Mouse (Mus musculus) megakaryocyte progenitor cell, adult 5-6 weeks (primary cell): ENCODE measurements at regions not wholly inside any gene's neighbourhood (a gene's known extent, or its start where the extent isn't known, plus 50 kb on each side); places are given as distances from the start of the nearest gene placed in this dataset.

Experiments used
- ATAC-seq: replicated peaks from 2 replicates; pipeline ENCODE4 v1.8.0; 2016; ENCODE audit warnings: mild to moderate bottlenecking, moderate TSS enrichment, inconsistent platforms; ENCODE audit not compliant: poor library complexity

DNA sequence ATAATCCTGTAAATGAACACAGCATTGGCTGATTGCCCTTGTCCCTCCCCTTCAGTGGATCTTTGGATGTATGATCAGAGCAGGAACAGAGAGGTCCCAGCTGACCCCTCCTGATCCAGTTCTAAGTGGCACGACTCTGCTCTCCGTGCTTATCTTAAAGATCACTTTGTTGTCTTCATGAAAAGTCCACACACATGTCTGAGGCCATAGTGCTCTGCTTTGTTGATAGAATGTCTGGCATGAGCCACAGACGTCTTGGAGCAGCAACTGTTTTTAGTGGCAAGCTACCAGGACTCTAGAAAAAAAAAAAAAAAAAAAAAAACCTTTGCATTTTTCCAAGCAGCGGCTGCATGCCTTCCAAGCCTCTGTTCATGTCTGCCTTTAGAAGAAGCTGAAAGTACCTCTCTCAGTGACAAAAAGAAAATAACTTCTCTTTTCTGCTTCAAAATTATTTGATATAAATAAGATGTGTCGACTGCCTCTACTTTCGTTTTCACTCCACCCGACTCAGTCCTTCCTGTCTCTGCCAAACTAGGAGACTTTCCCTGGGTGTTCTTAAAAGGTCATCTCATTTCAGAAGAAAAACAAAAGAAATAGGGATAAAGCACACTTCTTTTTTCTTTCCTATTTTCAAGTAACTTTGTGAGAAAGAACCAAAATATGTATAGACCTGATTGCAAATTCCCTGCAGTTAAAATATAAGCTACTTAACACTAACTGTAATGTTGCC, 63.9 kb upstream of the Mbnl1 start:
- ATAC-seq = peak; percentile 26

- ATAC-seq = no peak
Observed at GRCm38 (mm10) chr3:60409283-60409633, 63.4 kb upstream of the Mbnl1 start.

GRCm38 (mm10) chr3:60411746-60412145, 60.9 kb upstream of the Mbnl1 start:
- ATAC-seq = peak; percentile 18; the same call in 1 of the 2 replicates

DNA sequence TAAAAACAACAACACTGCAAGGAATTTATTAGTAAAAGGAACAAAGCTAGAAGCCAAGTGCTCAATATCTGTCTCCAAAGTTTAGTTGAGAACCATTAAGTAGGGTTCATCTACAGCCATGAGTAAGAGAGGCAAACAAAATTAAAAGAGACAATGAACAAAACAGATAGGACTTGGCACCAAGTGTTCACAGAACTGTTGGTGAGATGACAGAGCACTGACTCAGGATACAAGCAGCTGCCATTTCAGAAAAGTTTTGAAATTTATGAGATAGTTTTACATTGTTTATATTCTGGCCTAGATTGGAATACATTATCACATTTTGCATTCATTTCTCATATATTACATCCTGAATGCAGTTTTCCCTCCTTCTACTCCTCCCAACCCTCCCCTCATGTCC, 60.4 kb upstream of the Mbnl1 start:
- ATAC-seq = no peak

DNA sequence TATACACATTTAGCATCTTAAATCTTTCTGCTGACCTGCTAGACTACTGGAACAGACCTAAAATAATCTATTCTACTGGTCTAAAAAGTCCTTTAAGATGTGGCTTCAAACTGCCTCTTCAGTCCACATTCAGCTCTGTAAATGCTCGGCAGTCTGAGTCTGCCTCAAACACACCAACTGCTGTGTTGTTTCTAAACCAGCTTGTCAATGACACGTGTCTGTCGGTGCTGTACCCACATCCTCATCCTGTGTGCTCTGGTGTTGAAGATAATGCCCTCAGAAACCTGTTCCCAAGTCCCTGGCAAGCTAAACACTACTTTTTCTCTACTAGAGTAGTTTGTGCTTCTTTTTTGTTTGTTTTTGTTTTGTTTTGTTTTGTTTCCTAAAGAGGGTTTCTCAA, 58.9 kb upstream of the Mbnl1 start:
- peak; percentile 91 for ATAC-seq

DNA sequence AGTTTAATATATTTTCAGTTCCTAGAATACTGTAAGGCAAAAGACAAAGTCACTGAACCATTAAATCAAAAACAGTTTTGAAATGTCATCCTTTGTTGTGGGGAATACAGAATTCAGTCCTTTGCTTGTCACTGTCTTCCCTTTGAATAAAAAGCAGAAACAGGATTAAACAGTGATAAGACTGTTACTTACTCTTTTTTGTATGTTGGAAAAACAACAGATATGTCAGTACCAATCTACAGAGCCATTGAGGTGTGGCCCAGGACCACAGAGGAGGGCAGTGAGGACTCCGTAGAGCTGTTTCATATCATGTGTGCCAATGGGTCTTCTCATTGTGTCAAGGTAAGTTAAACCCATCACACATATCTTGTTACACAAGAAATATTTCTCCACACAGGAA, 55.6 kb upstream of the Mbnl1 start:
- ATAC-seq = no peak

- peak; percentile 75 for ATAC-seq
Observed at GRCm38 (mm10) chr3:60418652-60419051, 54.0 kb upstream of the Mbnl1 start.

DNA sequence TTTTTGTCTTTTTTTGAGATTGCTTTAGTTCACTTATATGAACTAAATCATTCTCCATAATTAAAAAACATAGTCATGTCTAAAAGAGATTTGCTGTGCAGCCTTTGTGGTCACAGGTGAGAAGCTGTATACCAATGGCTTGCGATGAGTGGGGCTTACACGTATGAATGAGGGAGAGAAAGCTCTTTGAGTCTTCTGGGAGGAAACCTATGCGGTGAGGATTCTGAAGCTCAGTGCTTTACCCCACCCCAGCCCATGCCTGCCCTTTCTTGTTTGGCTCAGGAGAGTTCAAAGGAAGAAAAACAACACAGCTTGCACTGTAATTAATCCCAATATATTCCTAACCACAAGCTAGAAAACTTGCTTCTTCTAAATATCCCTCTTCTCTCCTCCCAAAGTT, 53.4 kb upstream of the Mbnl1 start:
- no peak for ATAC-seq
